Mouse (Mus musculus): ENCODE results near the gene Eid2b.

DNA sequence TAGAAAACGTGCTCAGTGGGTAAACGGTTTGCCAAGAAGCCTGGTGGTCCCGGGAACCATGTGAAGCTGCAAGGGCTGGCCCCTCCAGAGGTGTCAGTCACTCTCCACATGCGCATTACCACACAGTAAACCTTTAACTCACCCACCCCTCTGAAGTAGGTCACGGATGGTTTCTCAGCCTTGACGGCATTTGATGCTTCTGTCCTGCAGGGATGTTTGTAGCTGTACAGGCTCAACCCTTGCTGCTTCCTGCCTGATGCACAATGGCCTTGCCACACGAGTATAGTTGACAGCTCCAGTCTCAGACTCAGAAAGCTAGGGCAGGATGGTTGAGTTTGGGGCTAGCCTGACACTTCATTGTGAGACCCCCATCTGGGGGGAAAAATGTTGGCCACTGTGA is 3.1 kb downstream of the Eid2b start:
- TF ChIP-seq KAT2A (conservative IDR thresholded peaks at IDR 0.05; ENCODE audit: low read depth, low read length) (no peak), HCFC1 (IDR thresholded peaks at IDR 0.05; ENCODE audit: low read depth, low read length) (no peak), CTCF (IDR thresholded peaks at IDR 0.05 in 2 of 3, conservative IDR thresholded peaks at IDR 0.05 in 1 of 3; ENCODE audit: control insufficient read depth in 1 of 3, insufficient read depth in 1 of 3, low read depth in 2 of 3, low read length in 3 of 3, poor library complexity in 1 of 3, severe bottlenecking in 1 of 3) (no peak), MAFK (IDR thresholded peaks at IDR 0.05; ENCODE audit: borderline replicate concordance, low read depth, low read length) (no peak), ELF1 (IDR thresholded peaks at IDR 0.05; ENCODE audit: low read depth, low read length) (no peak), TAL1 (IDR thresholded peaks at IDR 0.05; ENCODE audit: low read length) (no peak), POLR2A (IDR thresholded peaks at IDR 0.05; ENCODE audit: control insufficient read depth in 1 of 2, insufficient read depth in 1 of 2, low read depth in 1 of 2, low read length in 2 of 2, poor library complexity in 1 of 2) (no peak), POLR2AphosphoS2 (IDR thresholded peaks at IDR 0.05; ENCODE audit: low read length) (no peak), TCF12 (IDR thresholded peaks at IDR 0.05; ENCODE audit: low read depth, low read length) (no peak), MYC (IDR thresholded peaks at IDR 0.05; ENCODE audit: low read depth, low read length) (no peak), EP300 (IDR thresholded peaks at IDR 0.05; ENCODE audit: low read depth in 1 of 2, low read length in 2 of 2) (no peak)

All from MEL (cell line).